Mouse (Mus musculus) intestine, postnatal 0 days (tissue): ENCODE data around the gene 2310011J03Rik. TPM values are rescaled to one million over a fixed set of nuclear protein-coding genes. Genes with fewer than 3 reads are reported as not detected.
A peak's percentile ranks its signal among the peaks of the same experiment; 100 is the strongest.

ENCODE experiments used
- ATAC-seq: fragments of 200-750 bp; cut with Nextera tagmentation; 2 replicates; pipeline ENCODE4 v1.8.0; 2017; ENCODE audit warnings: mild to moderate bottlenecking, moderate TSS enrichment, moderate library complexity
- H3K27ac ChIP-seq: fragments of 300-500 bp; sonication (generic); 2 replicates; pipeline ENCODE4 v1.5.1; 2014; ENCODE audit warnings: mild to moderate bottlenecking, low read depth, low read length, moderate library complexity
- H3K27me3 ChIP-seq: fragments of 300-500 bp; sonication (generic); replicated peaks from 2 replicates; pipeline ENCODE4 v1.6.1; 2014; ENCODE audit warnings: low read length, mixed read lengths; ENCODE audit not compliant: control insufficient read depth, insufficient read depth
- H3K36me3 ChIP-seq: fragments of 300-500 bp; sonication (generic); 2 replicates; pipeline ENCODE4 v1.6.1; 2014; ENCODE audit warnings: mild to moderate bottlenecking, moderate library complexity; ENCODE audit not compliant: control insufficient read depth, insufficient read depth
- H3K4me1 ChIP-seq: fragments of 300-500 bp; sonication (generic); replicated peaks from 2 replicates; pipeline ENCODE4 v1.6.1; 2014; ENCODE audit warnings: antibody characterized with exemption, low read length, mixed read lengths; ENCODE audit not compliant: control insufficient read depth, insufficient read depth
- H3K4me2 ChIP-seq: fragments of 300-500 bp; sonication (generic); replicated peaks from 2 replicates; pipeline ENCODE4 v1.6.1; 2014; ENCODE audit warnings: low read depth, mild to moderate bottlenecking, moderate library complexity
- H3K4me3 ChIP-seq: fragments of 300-500 bp; sonication (generic); 2 replicates; pipeline ENCODE4 v1.5.1; 2014; ENCODE audit warnings: low read depth, low read length
- H3K9ac ChIP-seq: fragments of 300-500 bp; sonication (generic); 2 replicates; pipeline ENCODE4 v1.6.1; 2014; ENCODE audit warnings: mild to moderate bottlenecking, low read depth, low read length
- H3K9me3 ChIP-seq: fragments of 300-500 bp; sonication (generic); 2 replicates; pipeline ENCODE4 v1.6.1; 2016; ENCODE audit warnings: mixed run types; ENCODE audit not compliant: control insufficient read depth
- CTCF ChIP-seq: sonication (generic); IDR thresholded peaks from 2 replicates; pipeline ENCODE4 v1.5.1; 2016; ENCODE audit warnings: low read depth, mild to moderate bottlenecking, control low read depth, antibody characterized with exemption, moderate library complexity
- WGBS: fragments of 180-500 bp; shearing (Covaris S2); extraction: QIAGEN DNeasy Blood & Tissue Kit; methylation state at CpG from one replicate; pipeline ENCODE4 v1.1.7; 2014; 5-methylcytosine and 5-hydroxymethylcytosine counted together
- polyA plus RNA-seq: library from polyadenylated mRNA; unstranded; fragments of >200 nt; fragmentation: Nextera tagmentation; extraction: Ambion mirVana; gene quantifications from 2 replicates; pipeline ENCODE4 v1.2.1, GENCODE M21; 2015

Gene 2310011J03Rik
- polyA plus RNA-seq, 1 experiment from 2014 or later, result 87.6 TPM

GRCm38 (mm10) chr10:80344131-80344661 lies 23.9 kb upstream of the 2310011J03Rik start:
- WGBS, result 34% methylated on average over 9 of the region's 9 CpGs
- no peak for ATAC-seq

GRCm38 (mm10) chr10:80343425-80343895 lies 23.1 kb upstream of the 2310011J03Rik start:
- H3K9me3 ChIP-seq, result no peaks in the 10 kb centered on the region
- H3K4me2 ChIP-seq, result peak overlapping the region; percentile 61
- peaks cover 24% of the 10 kb centered on the region for H3K4me1 ChIP-seq
- no peak overlapping the region for H3K9ac ChIP-seq
- peaks cover 3% of the 10 kb centered on the region; the same call in 1 of the 2 replicates for H3K36me3 ChIP-seq
- peaks cover 19% of the 10 kb centered on the region for H3K27me3 ChIP-seq
- H3K4me3 ChIP-seq, result no peak overlapping the region
- no peak for TF ChIP-seq CTCF
- ATAC-seq, result no peak
- WGBS, result 38% methylated on average over 13 of the region's 13 CpGs
- H3K27ac ChIP-seq, result 0 out of 2 replicates have a peak overlapping the region, but pooled peaks have one; percentile 72

More at GRCm38 (mm10) chr10:80344131-80344661, 23.9 kb upstream of the 2310011J03Rik start:
- Histone ChIP-seq H3K4me2 (peak overlapping the region; percentile 61), H3K36me3 (peaks cover 3% of the 10 kb centered on the region; the same call in 1 of the 2 replicates), H3K4me1 (peaks cover 24% of the 10 kb centered on the region), H3K27ac (peak overlapping the region; percentile 72), H3K9me3 (no peaks in the 10 kb centered on the region), H3K9ac (no peak overlapping the region), H3K4me3 (no peak overlapping the region), H3K27me3 (peaks cover 19% of the 10 kb centered on the region)
- TF ChIP-seq CTCF, result no peak

- Histone ChIP-seq H3K27me3 (peaks cover 19% of the 10 kb centered on the region), H3K4me3 (peak overlapping the region; percentile 27), H3K9ac (0 out of 2 replicates have a peak overlapping the region, but pooled peaks have one; percentile 23), H3K27ac (no peak overlapping the region), H3K4me2 (peak overlapping the region; percentile 61), H3K36me3 (peaks cover 3% of the 10 kb centered on the region; the same call in 1 of the 2 replicates), H3K9me3 (no peaks in the 10 kb centered on the region), H3K4me1 (peaks cover 23% of the 10 kb centered on the region)
- 0 out of 2 replicates have a peak, but pooled peaks have one; percentile 4 for TF ChIP-seq CTCF
- WGBS, result 1% methylated on average over 28 of the region's 33 CpGs
- ATAC-seq, result peak; percentile 7; the same call in 1 of the 2 replicates
These were observed 22.6 kb upstream of the 2310011J03Rik start for GRCm38 (mm10) chr10:80342749-80343424.

- Histone ChIP-seq H3K9me3 (no peaks in the 10 kb centered on the region), H3K4me3 (peak overlapping the region; percentile 27), H3K36me3 (peaks cover 3% of the 10 kb centered on the region; the same call in 1 of the 2 replicates), H3K4me2 (peak overlapping the region; percentile 61), H3K9ac (0 out of 2 replicates have a peak overlapping the region, but pooled peaks have one; percentile 23), H3K4me1 (peaks cover 20% of the 10 kb centered on the region), H3K27ac (no peak overlapping the region), H3K27me3 (peaks cover 19% of the 10 kb centered on the region)
- ATAC-seq, result no peak
- TF ChIP-seq CTCF, result no peak
- 4% methylated on average over 26 of the region's 26 CpGs for WGBS
These were observed 22.0 kb upstream of the 2310011J03Rik start for GRCm38 (mm10) chr10:80342305-80342748.

- Histone ChIP-seq H3K27ac (no peak overlapping the region), H3K4me1 (peaks cover 20% of the 10 kb centered on the region), H3K4me3 (peak overlapping the region; percentile 27), H3K4me2 (peak overlapping the region; percentile 61), H3K27me3 (peaks cover 19% of the 10 kb centered on the region), H3K36me3 (peaks cover 3% of the 10 kb centered on the region; the same call in 1 of the 2 replicates), H3K9me3 (no peaks in the 10 kb centered on the region), H3K9ac (no peak overlapping the region)
- no peak for TF ChIP-seq CTCF
- WGBS, result 10% methylated on average over 46 of the region's 47 CpGs
- ATAC-seq, result no peak
These were observed 21.4 kb upstream of the 2310011J03Rik start for GRCm38 (mm10) chr10:80341491-80342304.
